Mouse (Mus musculus) gastrocnemius, postnatal 10 days (tissue): ENCODE measurements around the gene Etv1. TPM values are rescaled to one million over a fixed set of nuclear protein-coding genes. Genes with fewer than 3 reads are reported as not detected.
A peak's percentile ranks its signal among the peaks of the same experiment; 100 is the strongest.

Source experiments
- DNase-seq: peaks from one replicate; pipeline ENCODE4 v3.0.0; 2021; ENCODE audit warnings: mixed read lengths
- long read RNA-seq, 2 experiments: library from polyadenylated mRNA; stranded (forward); transcript quantifications; one replicate each; pipeline ENCODE4 v2.0.0; 2021
- total RNA-seq, 2 experiments: library from RNA; stranded (reverse); gene quantifications; 2 replicates each; pipeline ENCODE4 v1.2.3; 2021

Gene Etv1
- 1 to 10 TPM; 8.5 to 8.6 TPM for total RNA-seq
- long read RNA-seq, experiment 1, full-length matches to known transcripts = 1 of 1 reads
- long read RNA-seq, experiment 1, partial matches to known transcripts = 0 of 1 reads
- long read RNA-seq, experiment 1, other reads (novel, unspliced or antisense) = 0 of 1 reads
- long read RNA-seq, experiment 2, full-length matches to known transcripts = 2 of 2 reads
- long read RNA-seq, experiment 2, partial matches to known transcripts = 0 of 2 reads
- long read RNA-seq, experiment 2, other reads (novel, unspliced or antisense) = 0 of 2 reads

- DNase-seq = peak; percentile 27
Observed at GRCm38 (mm10) chr12:38779186-38779777, at the start of gene Etv1. Etv1 (plus strand) TSS chr12:38779380.

DNA sequence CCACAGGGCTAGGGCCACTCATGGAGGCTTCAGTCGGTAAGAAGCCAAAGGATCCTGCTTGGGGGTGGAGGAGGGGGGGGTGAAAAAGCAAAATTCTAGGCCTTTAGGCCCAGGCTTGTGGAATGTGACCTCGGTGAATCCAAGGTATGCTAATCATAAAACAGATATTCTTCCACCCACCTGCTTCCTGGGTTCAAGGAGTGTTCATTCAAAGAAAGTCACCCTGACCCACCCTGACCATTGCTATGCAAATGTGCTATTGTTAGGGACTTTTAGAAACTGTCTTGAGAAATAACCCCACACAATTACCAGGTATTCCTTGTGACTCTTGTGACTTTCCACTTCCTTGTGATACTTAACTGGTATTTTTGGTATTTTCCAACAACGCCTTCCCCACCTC lies 49.5 kb upstream of the Etv1 start:
- no peak for DNase-seq

GRCm38 (mm10) chr12:38730791-38731190 lies 48.4 kb upstream of the Etv1 start:
- DNase-seq = no peak

GRCm38 (mm10) chr12:38759322-38759721 lies 19.9 kb upstream of the Etv1 start:
- no peak for DNase-seq

GRCm38 (mm10) chr12:38777316-38777715 lies 1.9 kb upstream of the Etv1 start:
- peak; percentile 10 for DNase-seq

GRCm38 (mm10) chr12:38777957-38778298 lies 1.3 kb upstream of the Etv1 start:
- no peak for DNase-seq

DNA sequence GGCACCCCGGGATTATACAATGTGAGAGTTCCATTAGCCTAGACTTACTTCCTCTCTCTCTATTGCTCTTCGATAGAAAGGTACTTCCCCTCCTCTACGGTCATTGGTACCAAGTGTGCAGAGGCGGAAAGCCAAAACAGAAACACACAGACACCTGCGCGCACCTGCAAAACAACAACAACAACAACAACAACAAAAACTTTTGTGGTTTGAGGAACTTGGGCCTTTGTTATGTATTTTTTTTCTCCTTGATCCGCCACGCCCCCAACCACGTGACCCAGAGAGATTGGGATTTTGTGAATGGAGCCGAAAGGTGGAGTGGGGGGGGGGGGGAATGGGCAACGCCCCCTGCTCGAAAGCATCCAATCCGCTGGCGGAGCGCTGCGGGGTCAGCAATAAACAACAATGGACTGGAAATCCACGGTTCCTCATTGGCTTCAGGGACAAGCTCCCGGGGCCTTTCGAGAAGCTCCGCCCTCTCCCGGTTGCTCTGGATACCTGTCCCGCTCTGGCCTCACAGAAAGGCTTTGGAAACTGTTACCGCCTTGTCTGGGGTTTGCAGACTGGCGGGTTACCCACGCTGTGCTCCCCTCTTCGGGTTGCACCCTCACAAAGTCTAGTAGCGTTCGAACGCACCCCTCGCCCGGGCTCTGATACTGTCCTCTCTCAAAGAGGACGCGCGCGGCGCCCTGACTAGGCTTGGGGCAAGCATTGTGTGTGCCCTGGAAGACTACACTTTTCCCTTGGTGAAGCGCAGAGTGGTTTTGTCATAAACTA lies 693 bp upstream of the Etv1 start:
- DNase-seq = peak; percentile 66

GRCm38 (mm10) chr12:38780006-38780954 lies 1.1 kb downstream of the Etv1 start:
- DNase-seq = peak; percentile 41

GRCm38 (mm10) chr12:38780955-38781304 lies 1.8 kb downstream of the Etv1 start:
- peak; percentile 7 for DNase-seq

GRCm38 (mm10) chr12:38781686-38782085 lies 2.5 kb downstream of the Etv1 start:
- DNase-seq = no peak

- DNase-seq = no peak
Observed at GRCm38 (mm10) chr12:38783291-38783690, 4.1 kb downstream of the Etv1 start.

- DNase-seq = no peak
Observed at GRCm38 (mm10) chr12:38784221-38784620, 5.0 kb downstream of the Etv1 start.

DNA sequence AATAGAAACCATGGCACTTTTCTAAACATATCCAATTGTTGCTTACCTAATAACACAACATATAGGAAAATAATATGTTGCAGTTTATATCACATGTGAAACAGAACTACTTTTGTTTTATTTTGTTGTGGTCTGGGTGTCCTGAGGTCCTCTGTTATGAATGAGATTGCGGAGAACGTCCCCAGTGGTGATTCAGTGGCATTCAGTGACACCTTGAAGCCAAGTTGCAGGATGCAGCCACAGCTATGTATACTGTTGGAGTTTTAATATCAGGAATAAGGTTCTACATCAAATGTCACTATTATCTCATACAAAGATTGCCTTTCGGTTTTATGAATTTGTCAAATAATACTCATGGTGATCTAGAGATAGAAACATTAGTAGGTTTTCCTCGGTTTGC lies 7.4 kb downstream of the Etv1 start:
- DNase-seq = no peak

DNA sequence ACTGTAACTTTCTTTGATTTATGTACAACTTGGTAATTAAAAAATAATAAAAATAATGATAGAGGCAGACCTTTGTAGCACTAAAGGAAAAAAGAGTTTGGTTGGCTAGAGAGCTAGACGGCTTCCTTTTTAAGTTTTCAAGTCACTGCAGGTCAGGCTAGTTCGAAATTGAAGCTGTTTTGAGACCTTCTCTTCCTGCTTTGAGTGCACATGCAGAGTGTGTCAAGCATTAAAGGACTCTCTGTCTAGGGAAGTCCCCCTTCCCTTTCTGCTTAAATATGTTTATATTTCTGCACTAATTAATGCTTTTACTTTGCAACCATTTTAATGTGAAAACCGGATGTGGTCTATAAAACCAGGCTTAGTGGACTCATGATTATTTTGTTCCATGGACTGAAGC lies 8.5 kb downstream of the Etv1 start:
- DNase-seq = no peak

DNA sequence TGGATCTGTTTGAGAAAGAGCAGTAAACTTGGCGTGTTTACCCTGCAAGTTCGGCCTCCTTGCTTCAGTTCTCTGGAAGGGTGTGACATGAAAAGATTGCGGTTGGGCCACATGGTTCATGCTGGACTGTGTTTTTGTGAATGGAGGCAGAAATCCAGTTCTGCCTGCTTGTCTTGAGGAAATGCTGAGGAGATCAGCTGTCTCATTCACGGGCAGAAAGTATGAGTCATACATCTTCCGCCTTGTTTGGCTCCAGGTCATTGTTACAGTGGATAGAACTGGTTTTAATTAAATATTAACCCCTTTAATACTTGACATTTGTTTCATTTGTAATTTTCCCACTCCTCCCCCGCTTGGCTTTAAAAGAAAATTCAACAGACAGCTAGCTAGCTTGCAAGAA lies 9.4 kb downstream of the Etv1 start:
- peak; percentile 5 for DNase-seq

- no peak for DNase-seq
Observed at GRCm38 (mm10) chr12:38789789-38790355, 10.7 kb downstream of the Etv1 start.

DNA sequence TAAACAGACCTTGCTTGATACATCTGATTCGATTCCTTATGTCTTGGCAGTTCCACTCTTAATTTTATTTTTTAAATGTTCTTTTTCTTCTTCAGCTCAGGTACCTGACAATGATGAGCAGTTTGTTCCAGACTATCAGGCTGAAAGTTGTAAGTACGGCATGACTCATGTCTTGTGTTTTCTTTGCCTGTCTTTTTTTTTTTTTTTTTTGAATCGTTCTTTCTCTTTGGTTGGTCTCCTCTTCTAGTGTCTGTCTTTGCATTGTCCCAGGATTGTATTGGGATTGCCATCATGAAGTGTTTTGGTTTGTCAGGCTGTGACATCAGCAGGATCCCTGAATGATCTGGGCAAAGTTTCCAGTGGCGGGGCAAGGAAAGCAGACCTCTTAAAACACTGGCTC lies 13.9 kb downstream of the Etv1 start:
- no peak for DNase-seq

DNA sequence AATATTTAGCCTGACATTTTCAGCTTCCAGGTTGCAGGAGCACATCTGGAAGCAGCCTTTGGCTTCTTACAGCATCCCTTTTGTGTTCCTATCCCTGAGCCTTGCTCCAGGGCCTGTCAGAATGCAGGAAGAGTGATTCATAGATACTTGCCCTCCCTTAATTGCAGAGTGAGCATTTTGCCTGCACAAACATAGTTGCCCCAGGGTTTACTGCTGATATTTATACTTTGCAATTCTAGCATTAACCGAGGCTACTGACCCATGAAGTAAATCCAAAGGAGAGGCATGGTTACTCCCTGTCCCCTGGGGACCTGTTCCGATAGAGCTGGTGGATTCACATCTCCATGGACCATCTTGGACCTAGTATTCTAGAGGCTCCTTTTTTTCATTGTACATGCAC lies 14.5 kb downstream of the Etv1 start:
- DNase-seq = no peak

- no peak for DNase-seq
Observed at GRCm38 (mm10) chr12:38807031-38807430, 27.9 kb downstream of the Etv1 start.

GRCm38 (mm10) chr12:38812392-38812791 lies 33.2 kb downstream of the Etv1 start:
- no peak for DNase-seq

GRCm38 (mm10) chr12:38814010-38814786 lies 35.0 kb downstream of the Etv1 start:
- DNase-seq = no peak
